Mouse (Mus musculus) forebrain, embryonic 13.5 days (tissue): ENCODE results near the gene Stard10. TPM values are rescaled to one million over a fixed set of nuclear protein-coding genes. Genes with fewer than 3 reads are reported as not detected.

ENCODE experiments used
- ATAC-seq: fragments of 200-750 bp; cut with Nextera tagmentation; 2 replicates; pipeline ENCODE4 v1.8.0; 2017
- H3K27ac ChIP-seq: fragments of 300-500 bp; sonication (generic); 2 replicates; pipeline ENCODE4 v1.5.1; 2015; ENCODE audit warnings: inconsistent platforms, mild to moderate bottlenecking, moderate library complexity
- H3K27me3 ChIP-seq: fragments of 300-500 bp; sonication (generic); 2 replicates; pipeline ENCODE4 v1.6.1; 2015; ENCODE audit warnings: mild to moderate bottlenecking, inconsistent platforms
- H3K36me3 ChIP-seq: fragments of 300-500 bp; sonication (generic); 2 replicates; pipeline ENCODE4 v1.6.1; 2015; ENCODE audit warnings: mild to moderate bottlenecking, inconsistent platforms; ENCODE audit not compliant: poor library complexity, severe bottlenecking
- H3K4me1 ChIP-seq: fragments of 300-500 bp; sonication (generic); 2 replicates; pipeline ENCODE4 v1.6.1; 2015; ENCODE audit warnings: inconsistent platforms
- H3K4me2 ChIP-seq: fragments of 300-500 bp; sonication (generic); 2 replicates; pipeline ENCODE4 v1.6.1; 2015; ENCODE audit warnings: inconsistent platforms, mild to moderate bottlenecking, moderate library complexity
- H3K4me3 ChIP-seq: fragments of 300-500 bp; sonication (generic); 2 replicates; pipeline ENCODE4 v1.5.1; 2015; ENCODE audit warnings: mild to moderate bottlenecking, inconsistent platforms
- H3K9ac ChIP-seq: fragments of 300-500 bp; sonication (generic); 2 replicates; pipeline ENCODE4 v1.6.1; 2015; ENCODE audit warnings: mild to moderate bottlenecking, inconsistent platforms
- H3K9me3 ChIP-seq: fragments of 300-500 bp; sonication (generic); replicated peaks from 2 replicates; pipeline ENCODE4 v1.6.1; 2016; ENCODE audit warnings: inconsistent platforms
- WGBS: fragments of 180-500 bp; shearing (Covaris S2); methylation state at CpG from one replicate; pipeline ENCODE4 v1.1.7; 2015; 5-methylcytosine and 5-hydroxymethylcytosine counted together
- polyA plus RNA-seq: library from polyadenylated mRNA; unstranded; fragments of >200 nt; fragmentation: Nextera tagmentation; extraction: Ambion mirVana; gene quantifications from 2 replicates; pipeline ENCODE4 v1.2.1, GENCODE M21; 2015

Gene Stard10
- 4.4 and 4.6 TPM in 2 replicates for polyA plus RNA-seq

DNA sequence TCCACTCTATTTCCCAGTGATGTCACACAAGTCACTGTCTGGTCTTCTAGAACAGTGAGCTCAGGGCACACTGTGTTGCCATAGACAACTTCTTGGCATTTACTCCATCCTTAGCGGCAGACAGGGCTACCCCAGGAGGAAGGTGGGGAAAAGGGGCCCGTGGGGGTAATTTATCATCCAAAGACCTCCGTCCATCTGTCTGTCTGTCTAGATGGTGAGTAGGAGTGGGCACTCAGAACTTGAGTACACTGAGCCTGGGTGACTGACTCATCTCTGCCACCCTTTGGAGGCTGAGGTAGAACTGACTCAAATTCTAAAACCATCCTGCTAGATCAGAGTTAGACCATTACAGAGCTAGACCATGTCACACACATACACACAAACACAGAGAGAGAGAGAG lies at the start of gene Stard10:
Stard10 (plus strand) TSS at position 73 of the 400 bp plus-strand sequence.
- ATAC-seq: no peak
- WGBS: 90% methylated on average over 3 of the region's 3 CpGs
- peaks cover 6% of the 10 kb centered on the region for H3K4me1 ChIP-seq
- H3K36me3 ChIP-seq: no peaks in the 10 kb centered on the region
- H3K4me2 ChIP-seq: no peak within 1 kb of the TSS
- H3K27me3 ChIP-seq: peaks cover 31% of the 10 kb centered on the region
- no peak within 1 kb of the TSS for H3K27ac ChIP-seq
- no peak within 1 kb of the TSS for H3K9ac ChIP-seq
- no peak within 1 kb of the TSS for H3K4me3 ChIP-seq
- no peaks in the 10 kb centered on the region for H3K9me3 ChIP-seq

DNA sequence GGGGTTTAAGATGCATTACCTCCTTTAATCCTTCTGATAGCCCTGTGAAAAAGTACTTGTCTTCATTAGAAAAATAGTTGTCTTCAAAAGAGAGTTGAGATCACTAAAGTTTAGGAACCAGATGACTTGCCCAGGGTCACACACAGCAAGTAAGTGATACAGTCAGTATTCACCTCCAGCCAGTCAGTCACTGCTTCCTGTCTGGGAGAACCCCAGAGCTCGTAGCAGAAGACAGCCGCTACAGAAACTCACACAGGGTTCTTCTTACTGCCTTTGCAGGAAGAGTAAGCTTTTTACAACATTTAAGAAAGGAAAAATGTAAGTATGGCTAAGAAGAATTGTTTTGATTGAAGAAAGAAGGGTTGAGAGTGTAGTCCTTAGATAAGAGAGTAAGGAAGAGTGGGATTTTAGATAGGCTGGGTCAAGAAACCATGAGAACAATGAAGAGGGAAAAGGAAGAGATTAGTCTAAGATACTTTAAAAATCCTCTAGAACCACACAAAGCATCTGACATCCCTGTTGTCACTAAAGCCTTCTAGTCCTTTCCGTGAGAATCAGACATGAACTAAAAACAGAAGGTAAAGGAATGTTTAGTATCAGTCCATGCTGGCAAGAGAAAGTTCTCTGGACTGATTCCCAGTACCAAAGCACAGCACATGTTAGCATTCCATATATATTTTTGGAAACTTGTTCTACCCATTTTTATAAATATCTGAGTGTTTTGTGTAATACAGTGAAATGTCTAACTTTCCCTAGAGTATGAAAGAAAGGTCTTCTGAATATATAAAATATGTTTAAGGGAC lies 49.2 kb upstream of the Stard10 start:
- Histone ChIP-seq H3K27me3 (no peaks in the 10 kb centered on the region), H3K4me1 (no peaks in the 10 kb centered on the region), H3K4me2 (no peak overlapping the region), H3K27ac (no peak overlapping the region), H3K36me3 (peaks cover 24% of the 10 kb centered on the region), H3K9ac (no peak overlapping the region), H3K4me3 (no peak overlapping the region), H3K9me3 (no peaks in the 10 kb centered on the region)
- ATAC-seq: no peak
- WGBS: 88% methylated on average over 3 of the region's 3 CpGs

DNA sequence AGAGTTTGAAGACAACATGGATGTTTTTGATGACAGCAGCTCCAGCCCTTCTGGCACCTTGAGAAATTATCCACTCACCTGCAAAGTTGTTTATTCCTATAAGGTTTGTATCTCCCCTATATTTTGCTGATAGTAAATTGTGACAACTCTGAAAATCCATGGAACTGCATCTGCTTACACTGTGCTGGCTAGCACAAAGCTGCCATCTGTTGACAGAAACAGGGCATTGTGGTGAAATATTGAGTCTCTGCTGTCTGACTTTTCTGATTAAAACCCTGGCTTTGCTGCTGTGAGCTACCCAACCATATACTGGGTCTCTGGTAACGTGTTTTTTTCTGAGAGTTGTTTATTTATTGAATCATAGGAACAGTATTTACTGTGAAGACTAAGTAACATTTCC lies 45.3 kb upstream of the Stard10 start:
- Histone ChIP-seq H3K4me2 (no peak overlapping the region), H3K27ac (no peak overlapping the region), H3K27me3 (no peaks in the 10 kb centered on the region), H3K9me3 (no peaks in the 10 kb centered on the region), H3K36me3 (peaks cover 41% of the 10 kb centered on the region), H3K4me3 (no peak overlapping the region), H3K9ac (no peak overlapping the region), H3K4me1 (no peaks in the 10 kb centered on the region)
- WGBS: 80% methylated on average over 1 of the region's 1 CpGs
- ATAC-seq: no peak

DNA sequence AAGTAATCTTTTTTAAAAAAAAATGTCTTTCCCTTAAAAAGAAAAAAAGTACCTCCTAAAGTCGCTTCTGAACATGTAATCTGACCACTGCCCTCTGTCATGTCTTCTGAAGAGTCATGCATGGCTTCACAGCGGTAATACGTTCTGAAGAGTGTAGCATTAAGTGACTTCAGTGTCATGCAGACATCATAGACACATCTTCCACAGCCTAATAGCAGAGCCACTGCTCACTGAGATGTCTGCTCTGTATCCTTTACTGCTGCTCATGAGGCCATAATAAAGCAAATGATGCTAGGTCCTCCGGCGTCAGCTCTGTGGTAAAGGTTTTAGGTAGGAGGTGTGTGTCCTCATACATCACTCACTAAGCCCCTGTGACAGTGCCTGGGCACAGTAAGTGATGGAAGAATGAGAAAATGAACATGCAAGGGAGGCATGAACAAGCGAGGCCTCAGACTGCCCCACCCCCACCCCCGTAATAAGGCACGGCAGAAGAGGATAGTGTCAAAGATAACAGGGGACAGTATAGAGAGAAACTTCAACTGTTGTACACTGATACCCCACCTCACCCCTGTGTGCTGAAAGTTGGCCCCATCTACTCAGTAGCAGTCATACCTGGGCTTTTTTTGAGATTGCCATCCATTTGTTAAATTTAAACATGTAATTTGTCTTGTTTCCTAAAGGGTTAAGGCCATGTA lies 44.3 kb upstream of the Stard10 start:
- no peak overlapping the region for H3K9ac ChIP-seq
- H3K4me2 ChIP-seq: no peak overlapping the region
- H3K4me3 ChIP-seq: no peak overlapping the region
- H3K4me1 ChIP-seq: no peaks in the 10 kb centered on the region
- H3K36me3 ChIP-seq: peaks cover 50% of the 10 kb centered on the region
- no peak for ATAC-seq
- 92% methylated on average over 8 of the region's 8 CpGs for WGBS
- H3K9me3 ChIP-seq: no peaks in the 10 kb centered on the region
- no peaks in the 10 kb centered on the region for H3K27me3 ChIP-seq
- H3K27ac ChIP-seq: no peak overlapping the region

DNA sequence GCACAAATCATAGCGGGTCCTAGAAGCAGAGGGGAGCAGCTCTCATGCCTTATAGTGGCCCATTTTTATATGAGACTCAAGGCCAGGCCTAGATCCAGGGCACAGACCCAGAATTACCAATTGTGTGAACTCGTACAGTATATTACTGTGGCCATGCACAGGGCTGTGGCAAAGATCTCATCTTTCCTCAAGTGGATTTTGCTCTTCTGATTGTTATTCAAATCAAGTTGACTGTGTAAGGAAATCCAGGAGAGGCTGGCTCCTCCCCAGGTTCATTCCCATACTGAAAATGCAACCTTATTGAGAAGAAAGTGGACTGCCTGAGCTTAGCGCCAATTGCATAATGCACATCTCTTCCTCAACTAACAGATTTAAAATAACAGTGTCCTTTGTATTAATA lies 34.2 kb upstream of the Stard10 start:
- WGBS: 83% methylated on average over 3 of the region's 3 CpGs
- Histone ChIP-seq H3K4me1 (no peaks in the 10 kb centered on the region), H3K9ac (no peak overlapping the region), H3K9me3 (no peaks in the 10 kb centered on the region), H3K36me3 (peaks cover 68% of the 10 kb centered on the region), H3K27me3 (no peaks in the 10 kb centered on the region), H3K4me3 (no peak overlapping the region), H3K4me2 (no peak overlapping the region), H3K27ac (no peak overlapping the region)
- ATAC-seq: no peak

DNA sequence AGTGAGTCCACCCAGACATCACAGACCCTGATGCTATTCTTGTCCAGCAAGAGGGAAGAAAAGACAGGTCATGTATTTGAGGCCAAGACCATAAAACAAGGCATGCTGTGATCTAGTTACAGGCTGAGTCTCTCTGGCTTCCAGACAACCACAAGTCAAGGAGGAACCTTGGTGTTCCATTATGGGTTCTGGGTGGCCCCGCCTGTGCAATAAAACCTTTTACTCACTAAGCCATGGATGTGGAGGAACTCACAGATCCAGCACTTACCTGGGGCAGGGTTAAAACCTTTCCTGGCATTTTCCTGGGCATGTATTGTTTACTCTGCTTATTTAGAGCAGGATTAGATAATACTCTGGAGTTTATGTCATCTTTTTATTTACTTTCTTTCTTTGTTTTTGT lies 32.4 kb upstream of the Stard10 start:
- Histone ChIP-seq H3K9ac (no peak overlapping the region), H3K4me2 (no peak overlapping the region), H3K4me3 (no peak overlapping the region), H3K36me3 (peaks cover 50% of the 10 kb centered on the region), H3K27me3 (no peaks in the 10 kb centered on the region), H3K9me3 (no peaks in the 10 kb centered on the region), H3K27ac (no peak overlapping the region), H3K4me1 (no peaks in the 10 kb centered on the region)
- WGBS: 90% methylated on average over 1 of the region's 1 CpGs
- ATAC-seq: no peak

DNA sequence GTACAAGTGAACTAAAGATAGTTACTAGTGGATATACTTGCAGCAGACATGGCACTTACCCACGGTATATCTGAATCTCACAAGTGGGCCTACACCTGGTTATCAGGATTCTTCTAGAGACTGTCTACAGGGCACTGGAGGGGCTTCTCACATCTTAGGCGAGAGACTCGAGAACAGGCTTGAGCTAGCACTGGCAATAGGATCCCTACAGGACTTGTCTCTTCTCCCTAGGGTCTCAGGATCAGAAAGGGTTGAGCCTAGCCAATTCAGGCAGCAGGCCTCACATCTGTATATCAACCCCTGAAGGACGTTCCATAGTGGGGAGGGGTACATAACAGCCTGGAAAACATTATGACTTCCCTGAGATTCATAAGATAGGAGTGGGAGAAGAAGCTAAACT lies 30.0 kb upstream of the Stard10 start:
- Histone ChIP-seq H3K4me2 (no peak overlapping the region), H3K36me3 (peaks cover 48% of the 10 kb centered on the region)

DNA sequence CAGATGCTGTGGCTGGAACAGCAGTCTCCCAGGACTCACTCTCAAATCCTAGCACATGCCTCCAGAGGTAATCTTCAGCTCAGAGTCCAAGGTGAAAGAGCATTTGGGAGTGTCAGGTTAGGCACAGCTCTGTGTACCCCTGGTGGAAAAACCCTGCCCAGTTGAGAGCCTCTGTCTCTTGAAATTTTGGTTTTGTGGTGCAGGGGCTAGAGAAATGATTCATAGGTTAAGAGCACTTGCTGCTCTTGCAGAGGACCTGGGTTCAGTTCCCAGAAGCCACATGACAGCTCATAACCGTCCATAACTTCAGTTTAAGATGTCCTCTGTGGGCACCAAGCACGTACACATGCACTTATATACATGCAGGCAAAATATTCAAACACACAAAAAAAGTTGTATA lies 29.1 kb upstream of the Stard10 start:
- Histone ChIP-seq H3K27me3 (no peaks in the 10 kb centered on the region), H3K9ac (no peak overlapping the region), H3K4me2 (no peak overlapping the region), H3K36me3 (peaks cover 39% of the 10 kb centered on the region), H3K4me3 (no peak overlapping the region), H3K27ac (no peak overlapping the region), H3K9me3 (no peaks in the 10 kb centered on the region), H3K4me1 (no peaks in the 10 kb centered on the region)
- no peak for ATAC-seq
- 93% methylated on average over 2 of the region's 2 CpGs for WGBS

More for the DNA sequence above, 30.0 kb upstream of the Stard10 start:
- Histone ChIP-seq H3K27ac (no peak overlapping the region), H3K9me3 (no peaks in the 10 kb centered on the region), H3K9ac (no peak overlapping the region), H3K4me3 (no peak overlapping the region), H3K27me3 (no peaks in the 10 kb centered on the region), H3K4me1 (no peaks in the 10 kb centered on the region)
- whole genome bisulfite sequencing: 81% methylated on average over 4 of the region's 4 CpGs
- no peak for ATAC-seq

DNA sequence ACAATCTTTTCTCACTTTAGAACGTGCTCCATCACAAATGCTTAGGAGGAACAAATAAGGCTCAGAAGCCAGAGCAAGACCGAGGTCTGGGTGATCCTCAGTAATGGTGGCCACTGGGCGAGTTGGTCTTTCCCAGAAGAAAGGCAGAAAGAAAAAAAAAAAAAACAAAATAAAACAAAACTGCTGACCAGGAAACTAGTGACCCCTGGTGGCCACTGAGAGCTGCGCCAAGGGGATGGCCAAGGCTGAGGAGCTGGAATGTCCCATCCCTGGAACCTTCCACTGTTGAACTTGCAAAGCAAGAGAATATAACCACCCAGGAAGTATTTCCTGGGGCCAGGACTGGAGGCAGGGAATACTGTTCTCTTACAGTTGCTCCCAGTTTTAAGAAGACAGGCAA lies 28.4 kb upstream of the Stard10 start:
- no peak overlapping the region for H3K4me2 ChIP-seq
- 34% methylated on average over 4 of the region's 4 CpGs for WGBS
- H3K4me1 ChIP-seq: no peaks in the 10 kb centered on the region
- peaks cover 33% of the 10 kb centered on the region for H3K36me3 ChIP-seq
- no peak overlapping the region for H3K9ac ChIP-seq
- no peaks in the 10 kb centered on the region for H3K27me3 ChIP-seq
- H3K27ac ChIP-seq: no peak overlapping the region
- no peak overlapping the region for H3K4me3 ChIP-seq
- no peaks in the 10 kb centered on the region for H3K9me3 ChIP-seq
- no peak for ATAC-seq

DNA sequence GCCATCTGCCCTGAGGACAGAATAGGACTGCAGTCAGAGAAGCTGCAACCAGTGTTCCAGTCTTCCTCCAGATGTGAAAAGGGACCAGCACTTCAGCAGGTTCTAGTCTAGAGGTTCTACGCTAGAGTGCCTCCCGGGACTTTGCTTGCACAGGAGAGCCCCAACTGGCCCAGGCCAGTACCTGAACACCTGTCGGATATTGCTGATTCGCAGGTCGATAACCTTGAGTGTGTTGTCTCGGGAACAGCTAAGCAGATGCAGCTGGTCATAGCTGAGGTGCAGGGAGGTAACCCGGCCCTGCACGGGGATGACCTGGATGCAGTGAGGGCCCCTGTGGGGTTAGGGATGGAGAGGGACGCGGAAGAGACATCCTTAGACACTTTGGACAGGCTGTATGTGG lies 26.5 kb upstream of the Stard10 start:
- Histone ChIP-seq H3K9ac (no peak overlapping the region), H3K27me3 (no peaks in the 10 kb centered on the region), H3K27ac (no peak overlapping the region), H3K4me1 (no peaks in the 10 kb centered on the region), H3K4me2 (no peak overlapping the region), H3K9me3 (no peaks in the 10 kb centered on the region), H3K4me3 (no peak overlapping the region), H3K36me3 (peaks cover 19% of the 10 kb centered on the region; the same call in 1 of the 2 replicates)
- 93% methylated on average over 10 of the region's 10 CpGs for WGBS
- ATAC-seq: no peak

DNA sequence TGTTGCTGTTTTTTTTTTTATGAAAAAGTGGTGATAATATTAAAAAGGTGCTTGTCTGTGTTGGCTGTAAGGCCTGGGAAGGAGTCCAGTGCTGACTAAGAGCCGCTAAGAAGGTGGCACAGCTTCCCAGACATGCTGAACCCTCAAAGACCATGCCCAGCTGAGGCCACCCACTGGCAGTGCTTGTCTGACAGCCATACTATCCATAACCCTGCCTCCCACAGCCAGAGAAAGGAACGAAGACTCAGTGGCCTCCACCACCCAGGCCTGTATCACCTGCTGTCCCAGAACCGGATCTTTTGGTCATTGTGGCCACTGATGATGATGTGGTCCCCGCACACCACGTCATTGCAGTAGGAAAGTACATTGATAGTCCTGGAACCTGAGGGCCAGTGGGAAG lies 25.7 kb upstream of the Stard10 start:
- no peak overlapping the region for H3K4me2 ChIP-seq
- H3K9me3 ChIP-seq: no peaks in the 10 kb centered on the region
- no peak overlapping the region for H3K4me3 ChIP-seq
- no peaks in the 10 kb centered on the region; the same call in 1 of the 2 replicates for H3K27me3 ChIP-seq
- peaks cover 2% of the 10 kb centered on the region; the same call in 1 of the 2 replicates for H3K4me1 ChIP-seq
- H3K36me3 ChIP-seq: peaks cover 17% of the 10 kb centered on the region; the same call in 1 of the 2 replicates
- ATAC-seq: no peak
- H3K27ac ChIP-seq: no peak overlapping the region
- WGBS: 77% methylated on average over 5 of the region's 5 CpGs
- H3K9ac ChIP-seq: no peak overlapping the region

DNA sequence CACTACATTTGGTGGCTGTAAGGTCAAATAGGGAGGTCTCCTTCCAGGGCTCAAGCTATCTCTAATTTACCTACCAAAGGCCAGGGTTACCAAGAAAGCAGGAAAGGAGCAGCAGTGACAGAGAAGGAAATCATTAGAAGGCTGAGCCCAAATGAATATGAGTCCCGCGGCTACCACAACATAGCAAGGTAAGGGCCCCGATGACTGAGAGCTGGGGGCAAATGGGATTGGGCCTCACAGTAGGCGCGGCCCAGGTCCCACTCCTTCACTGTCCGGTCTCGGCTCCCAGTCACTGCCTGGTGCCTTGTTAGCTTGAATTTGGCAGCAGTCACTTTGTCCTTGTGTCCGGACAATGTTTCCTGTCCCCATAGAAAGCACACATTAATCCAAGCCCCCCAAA lies 25.2 kb upstream of the Stard10 start:
- no peak overlapping the region for H3K27ac ChIP-seq
- H3K27me3 ChIP-seq: no peaks in the 10 kb centered on the region; the same call in 1 of the 2 replicates
- no peak for ATAC-seq
- H3K4me3 ChIP-seq: no peak overlapping the region
- H3K4me2 ChIP-seq: no peak overlapping the region
- 92% methylated on average over 8 of the region's 8 CpGs for WGBS
- H3K36me3 ChIP-seq: peaks cover 17% of the 10 kb centered on the region; the same call in 1 of the 2 replicates
- peaks cover 6% of the 10 kb centered on the region for H3K4me1 ChIP-seq
- no peak overlapping the region for H3K9ac ChIP-seq
- no peaks in the 10 kb centered on the region for H3K9me3 ChIP-seq
